Mouse (Mus musculus): ENCODE measurements at regions not wholly inside any gene's neighbourhood (a gene's known extent, or its start where the extent isn't known, plus 50 kb on each side); places are given as distances from the start of the nearest gene placed in this dataset.

DNA sequence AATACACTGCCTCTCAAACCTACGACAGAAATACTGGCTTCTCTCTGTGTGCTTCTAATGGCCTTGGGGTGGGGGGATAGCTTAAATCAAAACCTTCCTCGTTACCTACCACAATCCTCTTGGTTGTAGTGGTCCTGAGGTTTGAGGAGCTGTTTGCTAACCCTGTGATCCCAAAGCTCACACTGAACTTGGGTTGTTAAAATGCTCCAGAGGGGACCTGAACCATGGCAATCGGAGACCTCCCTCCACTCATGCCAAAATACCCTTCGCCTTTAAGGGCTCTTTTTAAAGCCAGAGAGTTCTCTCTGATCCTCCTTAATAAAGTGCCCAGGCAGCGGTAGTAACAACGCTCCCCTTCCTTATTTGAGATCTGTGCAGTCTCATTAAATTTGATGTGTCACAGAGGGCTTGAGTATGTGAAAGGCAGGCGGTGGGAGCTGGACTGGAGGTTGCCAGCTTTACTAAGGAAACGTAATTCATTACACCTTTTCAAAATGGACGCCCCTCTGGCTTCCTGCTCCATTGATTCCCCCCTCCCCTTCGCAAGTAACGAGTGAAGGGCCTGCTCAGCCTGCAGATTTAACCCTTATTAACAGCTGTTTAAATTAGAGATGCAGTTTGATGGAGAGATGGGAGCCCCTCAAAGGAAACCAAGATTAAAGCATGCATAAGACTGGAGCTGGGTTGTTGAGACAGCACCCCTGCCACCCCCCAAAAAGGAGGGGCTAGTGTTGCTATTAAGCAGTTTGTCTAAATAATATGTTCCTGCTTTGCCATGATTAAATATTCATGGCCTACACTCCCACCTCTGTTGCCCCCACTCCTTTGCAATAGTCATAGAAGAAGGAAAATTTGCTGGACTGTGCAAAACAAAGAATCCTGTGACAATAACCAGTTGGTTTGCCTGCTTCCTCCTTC, 289.4 kb downstream of the Sorl1 start:
- no peak for DNase-seq (ENCODE audit: low spot score in 2 of 2)

DNA sequence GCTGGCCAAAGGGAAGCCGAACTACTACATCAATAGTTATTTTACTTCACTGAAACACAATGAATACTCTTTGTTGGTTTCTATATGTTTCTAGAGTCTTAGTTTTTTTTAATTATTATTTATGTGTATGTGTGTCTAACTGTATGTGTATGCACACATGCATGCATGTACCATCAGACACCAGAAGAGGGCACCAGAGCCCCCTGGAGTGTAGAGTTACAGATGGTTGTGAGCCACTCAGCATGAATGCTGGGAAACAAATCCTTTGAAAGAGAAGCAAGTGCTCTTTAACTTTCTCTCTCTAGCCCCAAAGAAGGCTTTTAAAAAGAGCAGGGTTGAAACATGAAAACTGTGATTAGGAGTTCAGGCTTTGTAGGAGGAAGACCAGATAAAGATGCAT, 290.7 kb downstream of the Sorl1 start:
- DNase-seq (ENCODE audit: low spot score in 2 of 2), result no peak

DNA sequence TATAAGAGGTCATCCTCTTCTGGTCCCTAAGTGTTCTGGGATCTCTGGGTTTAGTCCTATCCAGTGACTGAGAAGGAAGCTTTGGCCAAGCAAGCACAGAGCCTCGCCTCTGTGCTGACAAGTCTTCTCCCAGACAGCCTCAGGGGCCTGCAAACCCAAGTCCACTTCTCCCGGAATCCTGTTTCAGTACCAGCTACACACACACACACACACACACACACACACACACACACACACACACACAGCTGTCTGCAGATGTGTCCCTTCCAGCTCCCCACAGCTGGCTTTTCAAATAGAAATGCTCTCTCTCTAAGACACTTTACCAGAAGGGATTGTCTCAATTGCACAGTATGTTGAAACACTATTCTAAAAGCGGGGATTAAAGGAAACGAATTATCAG, 296.7 kb downstream of the Sorl1 start:
- DNase-seq (ENCODE audit: low spot score in 2 of 2), result no peak

DNA sequence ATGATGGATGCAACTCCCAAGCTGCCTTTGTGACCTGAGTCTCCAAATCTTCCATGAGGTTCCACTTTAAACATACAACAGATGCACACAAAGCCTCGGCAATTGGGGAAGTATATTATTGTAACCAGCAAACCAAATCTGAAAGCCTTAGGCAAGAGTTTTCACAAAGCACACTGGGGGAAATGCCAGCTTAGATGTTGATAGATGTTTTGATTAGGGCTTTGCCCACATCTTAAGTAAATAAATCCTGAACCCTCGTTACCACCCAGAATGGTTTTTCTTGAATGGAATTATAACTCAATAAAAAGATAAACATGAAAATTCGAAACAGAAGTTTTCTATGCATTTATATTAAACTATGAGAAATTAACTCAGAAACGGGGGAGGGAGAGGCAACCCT, 302.7 kb downstream of the Sorl1 start:
- no peak for DNase-seq (ENCODE audit: low spot score in 2 of 2)

DNA sequence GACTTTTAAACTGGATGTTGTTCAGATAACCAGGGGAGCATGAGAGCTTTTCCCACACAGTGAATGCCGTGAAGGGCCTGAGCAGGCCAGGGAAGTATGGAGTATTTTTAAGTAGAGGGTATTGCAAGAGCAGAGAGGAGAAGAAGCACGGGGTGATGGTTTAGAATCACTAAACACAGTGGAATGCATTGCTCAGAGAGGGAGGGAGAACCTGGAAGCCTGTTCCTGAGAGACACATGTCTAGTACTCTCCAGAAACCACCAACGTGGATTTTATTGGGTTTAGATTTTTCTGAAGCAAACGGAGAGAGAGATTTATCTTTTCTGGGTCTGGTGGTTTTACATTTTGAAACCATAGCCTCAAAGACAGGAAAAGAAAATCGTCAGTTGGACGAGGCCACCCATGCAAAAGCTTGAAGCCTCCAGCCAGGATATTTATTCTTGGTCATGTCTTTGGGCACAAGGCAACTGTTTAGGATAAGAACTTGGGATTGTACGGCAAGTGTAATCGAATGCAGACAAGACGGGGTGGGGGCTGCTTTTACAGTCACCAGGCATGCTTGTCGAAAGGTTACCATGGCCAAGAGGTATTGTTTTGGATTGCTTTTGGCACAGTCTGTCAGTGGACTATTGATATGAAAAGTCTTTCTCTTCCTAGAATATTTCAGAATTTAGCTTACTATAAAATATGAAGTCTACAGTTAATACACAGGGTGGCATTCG, 306.2 kb downstream of the Sorl1 start:
- no peak for DNase-seq (ENCODE audit: low spot score in 2 of 2)

DNA sequence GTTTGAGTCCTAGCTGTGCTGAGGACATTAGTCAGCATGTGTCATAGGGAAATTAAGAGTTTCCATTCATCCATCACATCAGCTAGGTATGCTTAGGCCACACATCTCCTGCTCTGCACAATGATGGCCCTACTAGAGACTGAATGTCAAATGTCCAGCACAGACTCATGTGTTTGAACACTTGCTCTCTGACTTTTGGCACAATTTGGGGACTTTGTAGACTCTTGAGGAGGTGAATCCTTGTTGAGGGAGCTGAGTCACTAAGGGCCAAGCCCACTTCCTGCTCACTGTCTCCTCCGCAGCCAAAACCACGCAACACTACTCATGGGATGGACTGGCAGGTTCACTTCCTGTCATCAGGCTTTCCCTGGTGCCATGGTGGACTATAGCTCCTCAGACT, 308.2 kb downstream of the Sorl1 start:
- DNase-seq (ENCODE audit: low spot score in 2 of 2), result no peak

DNA sequence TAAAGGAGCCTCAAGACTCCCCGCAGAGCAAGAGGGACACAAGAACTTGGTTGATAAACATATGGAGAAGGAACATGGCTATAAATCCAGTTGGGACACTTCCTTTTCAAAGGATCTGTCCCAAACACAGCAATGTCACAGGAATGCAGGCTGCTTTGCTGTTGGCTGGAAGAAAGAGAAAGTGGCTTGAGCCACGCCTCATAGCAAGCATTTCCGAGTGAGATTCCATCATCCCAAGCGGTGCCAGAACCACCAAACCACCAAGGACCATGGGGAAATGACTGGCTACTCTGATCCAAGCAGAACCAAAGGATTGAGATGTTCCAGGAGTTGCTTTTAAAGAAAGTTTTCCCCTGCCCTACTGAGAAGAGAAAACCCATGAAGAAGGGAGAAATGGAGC, 314.8 kb downstream of the Sorl1 start:
- no peak for DNase-seq (ENCODE audit: low spot score in 2 of 2)

DNA sequence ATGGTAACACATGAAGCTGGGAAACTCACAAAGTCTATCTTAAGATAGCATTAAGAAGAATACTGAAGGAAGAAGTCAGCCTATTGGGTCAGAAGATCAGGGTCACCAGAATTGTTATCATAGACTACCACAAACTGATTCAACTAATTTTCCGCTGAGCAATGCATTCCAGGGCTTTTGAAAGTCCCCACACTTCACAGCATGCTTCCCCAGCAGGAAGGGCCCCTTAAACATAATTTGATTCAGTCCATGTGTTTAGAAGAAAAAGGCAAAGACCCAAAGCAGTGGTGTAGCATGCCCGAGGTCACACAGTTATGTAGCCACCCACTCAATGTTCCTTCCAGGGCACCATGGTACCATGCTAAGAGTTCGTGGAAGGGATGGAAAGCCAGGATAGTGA, 315.3 kb downstream of the Sorl1 start:
- DNase-seq (ENCODE audit: low spot score in 2 of 2), result no peak

DNA sequence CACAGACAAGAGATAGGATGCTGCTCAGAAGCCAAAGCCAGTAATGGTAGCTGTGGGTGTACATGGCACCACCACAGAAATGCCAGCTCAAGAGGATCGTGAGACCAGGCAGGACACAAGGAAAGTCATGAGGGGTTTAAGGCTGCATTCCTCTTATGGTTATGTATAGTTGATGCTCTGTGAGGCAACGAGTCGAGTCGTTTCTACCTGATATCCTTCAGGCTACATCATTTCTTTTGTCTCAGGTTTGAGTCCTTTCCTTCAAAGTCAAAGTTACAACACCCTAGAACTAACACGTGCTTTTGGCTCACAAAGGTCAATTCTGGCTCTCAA, 317.8 kb downstream of the Sorl1 start:
- DNase-seq (ENCODE audit: low spot score in 2 of 2), result no peak

DNA sequence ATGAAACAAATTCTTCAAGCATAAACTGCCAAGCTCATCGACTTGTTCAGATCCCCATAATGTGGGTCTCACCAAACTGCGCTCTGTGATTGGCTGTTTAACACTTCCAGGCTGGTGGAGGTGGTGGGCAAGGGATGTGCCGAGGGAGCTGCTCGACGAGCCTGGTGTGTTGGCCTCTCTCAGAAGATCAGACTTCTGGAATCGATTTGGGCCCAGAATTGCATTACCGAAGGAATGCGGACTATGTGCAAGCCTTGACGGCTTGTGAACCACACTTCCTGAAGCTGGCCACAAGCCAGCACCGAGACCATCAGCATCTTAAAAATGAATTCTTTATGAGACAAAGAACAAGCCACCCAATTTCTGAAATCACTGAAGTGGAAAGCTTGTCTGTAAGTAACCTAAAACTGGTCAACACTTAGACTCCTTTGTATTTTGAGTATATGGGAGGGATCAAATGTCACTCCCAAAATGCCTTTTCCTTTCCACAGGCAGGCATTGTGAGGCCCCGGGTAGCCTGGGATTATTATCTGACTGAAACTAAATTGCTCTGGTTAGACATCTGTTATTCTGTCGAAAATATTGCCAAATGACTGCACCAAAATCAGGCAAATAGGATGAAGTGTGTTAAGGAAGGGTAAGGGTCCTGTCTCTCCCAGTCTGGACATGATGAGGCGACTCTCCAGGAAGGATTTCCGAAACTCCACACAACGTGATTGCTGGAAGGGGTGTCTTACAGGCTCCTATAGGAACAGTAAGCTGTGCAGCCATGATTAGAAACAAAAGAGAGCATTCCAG, 318.4 kb downstream of the Sorl1 start:
- DNase-seq (ENCODE audit: low spot score in 2 of 2), result no peak

DNA sequence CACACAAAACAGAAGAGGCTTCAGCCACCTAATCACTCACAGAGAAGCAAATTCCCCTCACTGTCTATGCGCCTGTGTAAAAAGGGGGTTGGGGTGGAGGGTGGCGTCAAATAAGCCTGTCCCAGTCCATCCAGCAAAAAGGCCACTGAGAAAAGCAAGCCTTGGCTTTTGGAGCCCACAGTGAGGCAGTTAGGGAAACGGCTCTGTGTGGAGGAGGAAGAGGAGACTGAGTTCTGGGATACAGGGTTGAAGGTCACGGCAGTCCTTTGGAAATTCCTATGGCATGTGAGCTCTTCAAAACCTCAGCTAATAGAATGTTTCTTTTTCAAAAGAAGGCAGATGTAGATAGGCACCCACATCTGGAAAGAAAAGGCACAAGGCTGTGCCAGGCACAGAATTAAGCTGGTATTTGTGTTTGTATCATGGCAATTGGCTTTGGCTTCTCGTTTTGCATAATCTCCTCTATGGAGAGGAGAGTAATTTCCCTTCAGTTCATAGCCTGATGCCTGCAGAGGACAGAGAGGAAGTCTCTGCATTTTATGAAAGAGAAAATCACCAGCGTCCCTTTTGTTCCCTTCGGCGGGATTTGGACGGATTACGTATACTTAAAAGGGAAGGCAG, 319.3 kb downstream of the Sorl1 start:
- no peak for DNase-seq (ENCODE audit: low spot score in 2 of 2)

DNA sequence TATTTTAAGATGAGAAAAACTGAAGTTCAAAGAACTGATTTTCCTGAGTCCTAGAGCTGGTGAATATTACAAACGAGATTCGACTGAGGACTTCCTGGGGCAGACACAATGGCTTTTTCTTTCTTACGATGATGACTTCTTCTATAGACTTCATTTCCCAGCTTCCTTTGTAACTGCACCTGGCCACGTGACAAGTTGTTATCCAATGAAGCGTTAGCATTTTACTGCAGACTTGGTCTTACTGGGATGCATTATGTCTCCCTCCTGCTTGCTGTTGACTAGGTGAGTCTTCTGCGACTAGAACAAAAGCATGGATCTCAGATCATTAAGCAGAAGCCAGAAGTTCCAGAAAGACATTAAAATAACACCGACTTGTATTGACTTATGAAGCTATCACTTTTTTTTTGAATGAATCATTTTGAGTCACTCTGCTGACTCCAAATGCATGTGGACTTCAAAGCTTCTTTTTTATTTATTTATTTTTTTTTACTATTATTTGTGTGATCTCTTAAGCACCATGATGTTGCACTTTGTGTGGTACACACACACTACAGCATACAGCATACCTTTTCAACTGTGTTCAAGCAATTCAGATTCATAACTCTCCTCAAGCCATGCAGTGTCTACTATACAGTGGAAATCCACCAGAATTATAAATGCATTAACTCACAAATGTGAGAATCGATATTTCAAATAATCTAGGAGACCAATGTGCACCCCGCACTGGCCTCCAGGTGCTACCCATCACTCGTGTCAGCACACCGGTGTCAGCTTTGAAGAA, 320.2 kb downstream of the Sorl1 start:
- DNase-seq (ENCODE audit: low spot score in 2 of 2), result no peak

DNA sequence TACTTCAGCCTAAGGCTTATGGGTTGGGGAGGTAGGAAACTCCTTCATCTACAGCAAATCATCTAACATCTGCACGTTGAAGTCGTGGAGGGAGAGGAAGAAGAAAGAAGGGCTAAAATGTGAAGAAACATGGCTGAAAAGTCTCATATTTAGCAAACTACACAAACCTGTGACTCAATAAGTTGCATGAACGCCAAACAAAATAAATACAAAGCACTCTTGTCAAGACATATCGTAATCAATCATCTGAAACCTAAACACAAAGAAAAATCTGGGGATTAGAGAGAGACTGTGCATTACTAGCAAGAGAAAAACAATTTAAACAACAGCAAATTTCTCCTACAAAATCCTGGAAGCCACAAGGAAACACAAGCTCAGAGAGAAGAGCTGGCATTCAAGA, 322.7 kb downstream of the Sorl1 start:
- DNase-seq (ENCODE audit: low spot score in 2 of 2), result no peak

DNA sequence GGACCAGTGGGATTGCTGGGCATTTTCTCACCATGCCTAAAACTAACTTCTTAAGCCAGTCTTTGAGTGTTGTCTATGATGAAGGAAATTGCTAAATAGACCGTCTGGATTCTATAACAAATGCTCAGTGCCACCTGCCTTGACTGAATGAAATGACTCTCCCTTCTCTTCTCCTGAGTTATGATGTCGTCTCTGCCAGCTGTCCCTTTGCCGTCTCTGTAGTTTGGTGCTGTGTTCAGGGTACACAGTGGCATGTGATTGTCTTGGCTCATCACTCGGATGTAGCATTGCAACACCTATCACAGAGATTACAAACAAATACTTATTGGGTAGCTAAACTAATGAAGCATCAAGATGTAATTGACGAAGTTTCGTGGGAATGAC, 331.3 kb downstream of the Sorl1 start:
- no peak for DNase-seq (ENCODE audit: low spot score in 2 of 2)

DNA sequence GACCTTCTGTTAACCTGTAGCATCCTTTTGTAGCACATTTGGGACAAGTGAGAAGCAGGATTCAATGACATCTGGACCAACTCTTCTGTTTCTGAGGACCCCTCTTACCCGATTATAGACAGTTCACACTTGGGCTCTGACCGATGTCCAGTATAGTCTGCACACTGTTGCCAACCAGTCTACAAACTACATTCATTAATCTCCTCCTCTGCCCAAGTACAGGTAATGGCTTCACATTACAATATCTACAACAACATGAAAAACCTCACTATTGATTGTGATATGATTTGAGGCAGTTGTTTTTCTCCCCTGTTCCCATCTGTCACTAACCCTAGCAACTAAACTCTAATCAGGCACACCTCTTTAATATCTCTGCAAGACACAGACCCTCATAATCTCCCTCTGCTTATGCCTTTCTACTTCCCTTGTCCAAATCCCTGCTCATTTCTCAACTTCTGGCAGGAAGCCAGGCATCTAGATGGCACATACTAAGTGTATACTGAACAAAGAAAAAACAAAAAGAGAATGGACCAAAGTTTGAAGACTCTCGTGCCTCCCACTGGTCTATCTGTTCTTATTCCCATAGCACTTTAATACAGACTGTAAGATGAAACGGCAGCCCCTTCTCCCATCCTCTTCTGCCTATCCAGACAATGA, 331.8 kb downstream of the Sorl1 start:
- DNase-seq (ENCODE audit: low spot score in 2 of 2), result no peak

DNA sequence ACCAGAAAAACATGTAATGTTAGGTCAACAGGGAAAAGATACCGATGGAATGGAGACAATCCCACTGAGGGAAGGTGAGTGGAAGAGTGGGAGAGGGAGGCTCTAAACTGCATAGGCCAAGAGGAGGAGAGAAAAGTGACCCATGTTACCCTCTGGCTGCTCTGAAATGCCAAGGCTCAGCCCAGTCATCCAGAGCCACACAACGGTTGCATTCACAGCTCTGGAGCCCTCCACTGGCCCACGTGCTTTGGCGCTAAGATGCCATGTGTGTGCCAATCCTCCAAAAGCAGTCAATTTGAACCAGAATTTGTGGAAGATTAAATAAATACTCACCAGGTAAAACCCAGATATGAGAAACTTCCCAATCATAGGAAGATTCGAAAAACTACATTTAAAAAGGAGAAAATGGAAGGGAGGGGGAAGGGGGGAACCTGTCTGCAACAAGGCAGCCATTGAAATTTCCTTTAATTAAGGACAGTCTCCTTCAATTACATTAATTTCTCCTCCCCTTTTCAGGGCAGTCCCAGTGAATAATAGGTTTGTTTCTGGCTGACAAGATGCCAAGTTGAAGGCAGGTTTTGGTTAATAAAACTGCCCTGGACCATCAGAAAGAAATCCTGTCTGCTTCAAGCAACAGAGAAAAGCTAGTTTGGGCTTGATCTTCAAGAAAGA, 332.5 kb downstream of the Sorl1 start:
- no peak for DNase-seq (ENCODE audit: low spot score in 2 of 2)

DNA sequence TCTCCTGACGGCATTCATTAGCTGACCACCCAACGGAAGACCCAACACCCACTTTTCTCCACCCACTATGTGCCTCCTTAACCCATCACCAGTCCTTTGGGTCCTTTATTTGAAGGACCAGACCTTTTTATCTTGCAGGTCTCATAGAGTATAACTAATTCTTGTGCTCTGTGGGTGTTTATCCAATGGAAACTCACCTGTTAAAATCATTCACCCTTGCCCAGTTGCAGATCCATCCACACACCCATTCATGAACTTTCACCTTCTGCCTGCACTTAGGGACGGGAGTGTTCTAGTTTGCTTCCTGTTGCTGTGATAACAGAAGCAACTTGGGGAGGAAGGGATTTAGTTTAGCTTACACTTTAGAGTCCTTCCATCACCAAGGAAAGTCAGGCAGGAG, 339.0 kb downstream of the Sorl1 start:
- DNase-seq (ENCODE audit: low spot score in 2 of 2), result no peak

DNA sequence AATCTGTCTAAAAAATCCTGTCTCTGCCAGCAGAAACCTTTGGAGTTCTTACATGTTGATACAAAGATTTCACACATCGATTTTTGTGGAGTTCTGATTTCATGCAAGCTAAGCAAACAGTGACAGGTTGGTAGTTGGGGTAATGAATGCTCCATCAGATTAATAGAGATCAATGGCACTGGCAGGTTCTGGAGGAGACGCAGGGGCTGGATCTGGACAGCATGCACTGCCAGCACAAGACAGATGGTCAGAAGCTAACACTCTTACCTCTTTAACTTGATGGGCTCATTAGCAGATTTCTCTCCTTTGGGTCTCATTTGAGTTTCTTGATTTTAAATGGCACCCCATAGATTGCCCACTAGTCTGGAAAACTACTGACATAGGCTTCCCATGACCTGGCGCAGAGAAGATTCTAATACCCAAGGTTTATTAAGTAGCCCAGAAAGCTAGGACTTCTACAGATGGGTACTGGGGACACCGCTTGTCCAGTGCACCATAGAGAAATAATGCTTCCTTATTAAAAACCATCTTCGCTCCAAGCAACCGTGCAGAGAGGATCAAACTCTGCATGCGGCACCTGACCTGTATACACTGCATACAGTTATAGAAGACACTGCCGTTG, 351.7 kb downstream of the Sorl1 start:
- DNase-seq (ENCODE audit: low spot score in 2 of 2), result no peak

DNA sequence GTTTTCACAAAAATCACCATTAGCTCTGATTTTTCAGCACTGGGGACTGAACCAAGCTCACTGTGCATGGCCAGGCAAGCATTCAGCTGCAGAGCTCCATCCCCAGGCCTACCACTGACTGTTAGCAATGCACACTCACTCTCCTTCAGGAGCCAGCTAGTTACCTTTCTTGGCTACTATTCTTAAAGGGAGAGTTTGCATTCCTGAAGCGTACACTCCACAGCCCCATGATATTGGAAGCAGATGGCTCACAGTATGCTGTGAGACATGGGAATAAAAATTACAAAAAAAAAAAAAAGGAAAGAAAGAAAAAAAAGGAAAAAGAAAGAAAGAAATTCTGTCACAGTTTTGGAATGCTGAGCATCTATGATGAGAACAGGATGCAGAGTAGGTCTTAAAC, 352.8 kb downstream of the Sorl1 start:
- no peak for DNase-seq (ENCODE audit: low spot score in 2 of 2)

DNA sequence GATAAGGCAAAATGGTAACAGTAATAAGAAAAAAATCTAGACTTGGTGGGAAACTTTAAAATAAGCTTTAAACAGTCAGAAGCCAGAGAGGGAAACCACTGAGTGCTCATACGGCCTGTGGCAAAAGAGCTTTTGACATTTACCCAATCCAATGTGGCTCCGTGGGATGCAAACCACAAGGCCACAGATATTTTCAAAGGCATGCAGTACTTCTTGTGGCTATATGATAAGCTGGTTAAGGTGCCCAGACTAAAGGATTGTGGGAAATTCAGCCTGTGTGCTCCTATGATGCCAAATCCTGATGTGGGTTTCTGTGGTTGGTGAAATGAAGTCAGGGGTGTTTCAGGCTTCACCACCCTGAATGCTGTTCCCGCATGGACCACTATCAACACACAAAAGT, 355.8 kb downstream of the Sorl1 start:
- DNase-seq (ENCODE audit: low spot score in 2 of 2), result no peak
